Mouse (Mus musculus) urinary bladder, postnatal 0 days (tissue): ENCODE data around the gene Mup3. TPM values are rescaled to one million over a fixed set of nuclear protein-coding genes. Genes with fewer than 3 reads are reported as not detected.

Source experiments
- polyA plus RNA-seq: library from polyadenylated mRNA; unstranded; fragments of >200 nt; fragmentation: Nextera tagmentation; extraction: Ambion mirVana; gene quantifications from 2 replicates; pipeline ENCODE4 v1.2.1, GENCODE M21; 2015

Mup3 gene
- not detected in 2 replicates for polyA plus RNA-seq

GRCm38 (mm10) chr4:62087241-62087640, at the start of gene Mup3:
Gene Mup3, minus strand, starts transcription at chr4:62087342.

DNA sequence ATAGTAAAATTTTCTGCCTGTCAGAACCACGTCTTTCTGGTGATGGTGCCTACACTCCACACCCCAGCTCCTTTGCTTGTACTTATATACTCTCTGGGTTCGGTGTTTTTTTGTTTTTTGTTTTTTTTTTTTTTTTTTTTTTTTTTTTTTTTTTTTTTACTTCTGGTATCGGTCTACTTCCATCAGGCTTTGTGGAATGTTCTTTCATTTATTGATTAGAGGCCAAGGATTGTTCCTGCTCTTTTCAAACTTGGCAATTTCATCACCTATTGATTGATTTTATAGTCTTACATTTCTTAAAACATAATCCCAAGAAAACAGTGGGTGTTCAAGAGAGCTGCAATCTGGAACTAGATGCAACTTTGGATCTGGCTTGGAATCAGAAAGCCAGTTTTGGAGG, 33.1 kb downstream of the Mup3 start, which contains the start of gene Mup20:
Gene Mup20, minus strand, starts transcription at position 101 of the 400 bp plus-strand sequence.

Other genes with a start within 250 kb of the Mup3 start
- gene Mup20, start 33.2 kb downstream of the Mup3 start, polyA plus RNA-seq, result not detected in 2 replicates
- gene Mup21, start 63.5 kb upstream of the Mup3 start, polyA plus RNA-seq, result not detected in 2 replicates
- 6.3 and 6.6 TPM in 2 replicates for gene Zfp37, start 143.7 kb upstream of the Mup3 start, polyA plus RNA-seq
- 18.9 and 23.9 TPM in 2 replicates for gene Slc31a2, start 175.2 kb upstream of the Mup3 start, polyA plus RNA-seq